Mouse (Mus musculus) cerebellum, adult 2 months (tissue): ENCODE results near the gene Cd1d1. TPM values are rescaled to one million over a fixed set of nuclear protein-coding genes. Genes with fewer than 3 reads are reported as not detected.
"Not testable (repeated sequence)": the region's sequence is repeated elsewhere in the genome, so short reads cannot be mapped to it uniquely, and the experiment has no call there.

Experiments
- DNase-seq, 2 experiments: peaks; one replicate each; pipeline ENCODE4 v3.0.0; 2021
- H3K27ac ChIP-seq: fragments of 200-500 bp; 2 replicates; pipeline ENCODE4 v1.5.1; 2012; ENCODE audit warnings: low read length, control low read depth, inconsistent platforms; ENCODE audit not compliant: insufficient read depth
- H3K27me3 ChIP-seq: fragments of 200-500 bp; 2 replicates; pipeline ENCODE4 v1.6.1; 2012; ENCODE audit warnings: inconsistent platforms, mild to moderate bottlenecking, low read length, moderate library complexity; ENCODE audit not compliant: control insufficient read depth, insufficient read depth
- H3K4me1 ChIP-seq: fragments of 200-500 bp; 2 replicates; pipeline ENCODE4 v1.6.1; 2011; ENCODE audit warnings: low read length; ENCODE audit not compliant: control insufficient read depth, insufficient read depth
- H3K4me3 ChIP-seq: fragments of 200-500 bp; replicated peaks from 2 replicates; pipeline ENCODE3; 2011; ENCODE audit warnings: mild to moderate bottlenecking, low read depth, low read length, control low read depth; ENCODE audit not compliant: insufficient read depth
- CTCF ChIP-seq: fragments of 200-500 bp; IDR thresholded peaks from 2 replicates; pipeline ENCODE4 v1.5.1; 2011; ENCODE audit warnings: low read depth, mild to moderate bottlenecking, control low read depth, low read length, moderate library complexity, borderline replicate concordance; ENCODE audit not compliant: insufficient read depth
- POLR2A ChIP-seq: fragments of 200-500 bp; IDR thresholded peaks from 2 replicates; pipeline ENCODE4 v1.6.1; 2011; ENCODE audit warnings: low read length, control low read depth, borderline replicate concordance; ENCODE audit not compliant: insufficient read depth
- WGBS: fragments of 180-500 bp; shearing (Covaris S2); methylation state at CpG from one replicate; pipeline ENCODE4 v1.1.7; 2018; 5-methylcytosine and 5-hydroxymethylcytosine counted together
- polyA plus RNA-seq: library from polyadenylated mRNA; depleted of rRNA; stranded (reverse); fragments of >200 nt; gene quantifications from 2 replicates; pipeline ENCODE4 v1.2.3, GENCODE M21; 2012

Gene Cd1d1
- polyA plus RNA-seq, 1 experiment = 4.0 TPM

DNA sequence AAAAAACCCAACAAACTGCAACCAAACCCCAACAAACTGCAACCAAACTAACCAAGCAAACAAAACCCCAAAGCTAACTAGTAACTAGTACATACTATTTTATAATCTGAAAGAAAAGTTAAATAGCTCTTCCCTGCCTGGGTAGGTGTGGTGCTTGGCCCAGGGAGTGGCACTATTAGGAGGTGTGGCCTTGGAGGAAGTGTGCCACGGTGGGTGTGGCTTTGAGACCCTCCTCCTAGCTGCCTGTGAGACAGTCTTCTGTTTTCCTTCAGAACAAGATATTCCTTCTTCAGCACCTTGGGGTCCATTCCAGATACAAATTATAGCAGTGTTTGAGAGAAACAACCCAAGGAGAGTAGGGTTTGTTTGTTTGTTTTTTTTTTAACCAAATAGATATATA, 3.9 kb downstream of the Cd1d1 start:
- H3K27ac ChIP-seq = no peak overlapping the region
- no peak overlapping the region for H3K4me3 ChIP-seq
- H3K27me3 ChIP-seq = no peaks in the 10 kb centered on the region
- DNase-seq = no peak
- H3K4me1 ChIP-seq = 0 out of 2 replicates have a peak, but pooled peaks cover 2% of the 10 kb centered on the region
- WGBS = 81% methylated on average over 1 of the region's 1 CpGs
- TF ChIP-seq CTCF (no peak), POLR2A (no peak)

DNA sequence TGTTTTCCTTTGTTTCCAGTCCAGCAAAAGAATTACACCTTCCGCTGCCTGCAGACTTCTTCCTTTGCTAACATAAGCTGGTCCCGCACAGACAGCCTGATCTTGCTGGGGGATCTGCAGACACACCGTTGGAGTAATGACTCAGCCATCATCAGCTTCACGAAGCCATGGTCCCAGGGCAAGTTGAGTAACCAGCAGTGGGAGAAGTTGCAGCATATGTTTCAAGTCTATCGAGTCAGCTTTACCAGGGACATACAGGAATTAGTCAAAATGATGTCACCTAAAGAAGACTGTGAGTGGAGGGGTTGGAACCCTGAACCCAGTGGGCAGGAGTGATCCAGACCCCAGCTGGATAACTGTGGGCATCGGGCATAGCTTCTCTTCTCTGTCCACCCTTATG, 12.3 kb downstream of the Cd1d1 start:
- not testable (repeated sequence) for H3K27ac ChIP-seq, H3K27me3 ChIP-seq, H3K4me3 ChIP-seq, DNase-seq, H3K4me1 ChIP-seq
- WGBS = 36% methylated on average over 6 of the region's 6 CpGs

DNA sequence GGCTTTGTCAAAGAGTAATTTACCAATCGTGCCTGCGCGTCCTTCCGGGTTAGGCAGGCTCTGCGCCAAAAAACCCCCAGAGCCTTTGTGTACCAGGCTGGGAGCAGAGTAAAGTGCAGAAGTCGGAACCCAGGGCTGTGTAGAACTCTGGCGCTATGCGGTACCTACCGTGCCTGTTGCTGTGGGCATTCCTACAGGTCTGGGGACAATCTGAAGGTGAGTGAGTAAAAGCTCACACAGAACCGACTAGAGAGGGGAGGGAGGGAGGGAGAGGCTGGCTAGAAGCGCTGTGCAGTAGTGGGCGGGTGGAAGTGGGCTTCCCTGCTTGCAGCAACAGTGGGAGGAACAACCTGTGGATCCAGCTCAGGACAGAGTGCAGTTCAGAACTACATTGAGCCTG, 12.8 kb downstream of the Cd1d1 start:
- WGBS = 2% methylated on average over 12 of the region's 12 CpGs
- no peak for DNase-seq
- no peaks in the 10 kb centered on the region for H3K4me1 ChIP-seq
- TF ChIP-seq CTCF = no peak
- no peak for TF ChIP-seq POLR2A
- H3K27ac ChIP-seq = no peak overlapping the region
- no peaks in the 10 kb centered on the region for H3K27me3 ChIP-seq
- no peak overlapping the region for H3K4me3 ChIP-seq

DNA sequence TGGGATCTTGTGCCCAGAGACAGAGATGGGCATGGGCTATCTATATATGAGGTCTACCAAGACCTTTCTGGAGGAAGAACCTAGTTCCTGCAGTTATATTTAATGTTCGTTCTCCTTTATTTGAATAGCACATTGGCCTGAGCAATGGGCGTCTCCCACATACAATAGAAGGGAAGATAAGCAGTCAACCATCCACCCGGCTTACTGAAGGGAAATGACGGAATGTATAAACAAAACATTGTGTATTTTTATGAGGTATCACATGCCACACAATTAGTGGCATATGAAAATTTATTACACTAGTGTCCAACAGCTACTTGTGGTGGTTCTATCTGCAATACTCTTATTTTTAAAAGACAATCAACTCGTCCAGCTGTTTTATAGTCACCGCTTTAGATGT, 15.9 kb downstream of the Cd1d1 start:
- no peak overlapping the region for H3K27ac ChIP-seq
- 92% methylated on average over 6 of the region's 6 CpGs for WGBS
- DNase-seq = no peak
- H3K4me1 ChIP-seq = no peaks in the 10 kb centered on the region
- TF ChIP-seq POLR2A = no peak
- TF ChIP-seq CTCF = no peak
- no peaks in the 10 kb centered on the region for H3K27me3 ChIP-seq
- no peak overlapping the region for H3K4me3 ChIP-seq

DNA sequence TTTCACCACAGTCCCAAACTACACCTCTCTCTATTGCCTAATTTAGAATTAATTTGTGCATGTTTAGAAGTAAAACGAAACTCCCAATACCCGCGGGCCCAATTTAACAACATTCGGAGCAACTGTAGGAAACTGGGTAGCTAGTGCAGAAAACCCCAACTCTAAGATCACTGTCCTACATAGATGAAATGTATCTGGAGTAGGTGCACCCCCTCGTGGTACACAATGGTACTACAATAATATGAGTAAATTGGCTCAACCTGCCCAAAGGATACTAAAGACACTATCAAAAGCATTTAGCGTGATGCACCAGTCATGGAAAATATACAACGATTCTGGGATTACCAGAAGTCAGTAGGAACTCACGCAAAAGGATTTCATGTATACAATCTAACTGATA, 22.7 kb downstream of the Cd1d1 start:
- peak; percentile 39; the same call in 1 of the 2 replicates for TF ChIP-seq CTCF
- TF ChIP-seq POLR2A = no peak
- WGBS = 4% methylated on average over 8 of the region's 8 CpGs
- Histone ChIP-seq H3K4me1 (no peaks in the 10 kb centered on the region), H3K27me3 (no peaks in the 10 kb centered on the region), H3K4me3 (no peak overlapping the region), H3K27ac (no peak overlapping the region)
- DNase-seq = peak; percentile 49 to 74

DNA sequence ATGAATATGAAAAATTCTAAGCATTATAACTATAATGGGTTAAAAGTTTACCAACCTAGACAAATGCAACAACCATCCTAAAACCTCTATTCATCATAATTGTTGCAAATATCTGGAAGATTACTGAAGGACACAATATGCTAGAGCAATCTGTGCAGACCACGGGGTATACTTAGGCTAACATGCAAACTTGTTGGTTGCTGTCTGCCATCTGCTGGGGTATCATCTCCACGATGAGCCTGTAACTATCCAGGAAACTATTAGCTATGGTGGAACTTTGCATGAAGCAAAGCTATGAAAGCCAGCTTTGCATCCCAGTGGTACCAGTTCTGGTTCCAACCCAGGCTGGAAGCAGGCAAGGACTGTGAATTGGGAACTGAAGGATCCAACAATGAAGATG, 24.1 kb downstream of the Cd1d1 start:
- Histone ChIP-seq H3K4me3 (no peak overlapping the region), H3K4me1 (no peaks in the 10 kb centered on the region), H3K27ac (no peak overlapping the region), H3K27me3 (no peaks in the 10 kb centered on the region)
- 21% methylated on average over 2 of the region's 2 CpGs for WGBS
- DNase-seq = no peak
- peak; percentile 7; the same call in 1 of the 2 replicates for TF ChIP-seq CTCF
- TF ChIP-seq POLR2A = no peak

DNA sequence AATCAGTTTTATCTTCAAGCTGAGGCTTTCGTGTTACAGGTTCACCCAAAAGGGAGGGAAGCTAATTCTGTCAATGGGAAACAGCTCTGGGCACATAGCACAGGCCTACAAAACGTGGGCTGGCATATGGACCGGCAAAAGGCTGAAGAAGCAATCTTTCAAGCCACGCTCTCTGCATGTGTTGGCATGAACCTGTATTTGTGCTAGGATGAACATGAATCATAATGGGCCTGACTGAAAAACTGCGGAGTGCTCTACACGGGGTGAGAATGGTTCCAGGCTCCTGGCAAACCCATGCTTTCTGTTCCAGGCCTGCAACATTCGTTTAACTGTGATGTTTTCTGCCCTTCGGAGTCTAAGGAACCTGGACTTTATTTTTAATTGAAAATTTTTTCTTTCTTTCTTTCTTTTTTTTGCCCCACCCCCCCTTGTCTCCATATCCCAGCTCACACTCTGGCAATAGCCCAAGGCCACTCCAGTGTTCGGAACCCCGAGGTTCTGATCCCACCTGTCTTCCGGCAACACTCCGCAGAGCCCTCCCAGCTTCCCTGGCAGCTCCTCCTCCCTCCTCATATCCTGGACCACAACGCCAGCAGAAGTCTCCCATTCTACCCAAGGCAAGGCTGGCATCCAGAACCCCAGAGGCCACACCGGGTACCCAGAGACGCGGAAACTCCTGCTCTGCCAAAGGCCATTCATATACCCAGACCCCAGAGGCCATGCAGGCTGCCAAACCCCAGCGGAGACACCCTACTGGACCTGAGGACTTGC, 36.4 kb downstream of the Cd1d1 start:
- no peak for TF ChIP-seq CTCF
- no peak for TF ChIP-seq POLR2A
- DNase-seq = peak; percentile 57 to 80
- no peak overlapping the region for H3K4me3 ChIP-seq
- no peaks in the 10 kb centered on the region for H3K4me1 ChIP-seq
- 13% methylated on average over 17 of the region's 17 CpGs for WGBS
- peak overlapping the region; percentile 2; the same call in 1 of the 2 replicates for H3K27ac ChIP-seq
- H3K27me3 ChIP-seq = no peaks in the 10 kb centered on the region

DNA sequence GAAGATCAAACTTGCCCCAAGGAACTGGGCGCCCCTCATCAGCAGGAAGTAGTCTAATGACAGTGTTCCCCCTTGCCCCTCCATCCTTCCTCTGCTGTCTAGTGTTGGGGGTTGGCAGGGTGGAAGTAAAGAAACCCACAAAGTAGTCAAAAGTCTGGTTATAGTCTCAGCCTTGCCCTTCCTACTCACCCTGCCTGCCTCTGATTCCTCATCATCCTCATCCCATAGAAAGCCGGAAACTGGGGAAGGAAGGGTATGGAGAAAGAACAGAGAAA, 37.9 kb downstream of the Cd1d1 start:
- 98% methylated on average over 2 of the region's 2 CpGs for WGBS
- H3K27me3 ChIP-seq = no peaks in the 10 kb centered on the region
- H3K4me3 ChIP-seq = no peak overlapping the region
- DNase-seq = no peak
- TF ChIP-seq CTCF (no peak), POLR2A (no peak)
- no peaks in the 10 kb centered on the region for H3K4me1 ChIP-seq
- no peak overlapping the region for H3K27ac ChIP-seq
